Mouse (Mus musculus): ENCODE measurements around the gene Nav2. TPM values are rescaled to one million over a fixed set of nuclear protein-coding genes. Genes with fewer than 3 reads are reported as not detected.

Nav2 gene
- polyA plus RNA-seq, 1 experiment: 46.2 TPM

DNA sequence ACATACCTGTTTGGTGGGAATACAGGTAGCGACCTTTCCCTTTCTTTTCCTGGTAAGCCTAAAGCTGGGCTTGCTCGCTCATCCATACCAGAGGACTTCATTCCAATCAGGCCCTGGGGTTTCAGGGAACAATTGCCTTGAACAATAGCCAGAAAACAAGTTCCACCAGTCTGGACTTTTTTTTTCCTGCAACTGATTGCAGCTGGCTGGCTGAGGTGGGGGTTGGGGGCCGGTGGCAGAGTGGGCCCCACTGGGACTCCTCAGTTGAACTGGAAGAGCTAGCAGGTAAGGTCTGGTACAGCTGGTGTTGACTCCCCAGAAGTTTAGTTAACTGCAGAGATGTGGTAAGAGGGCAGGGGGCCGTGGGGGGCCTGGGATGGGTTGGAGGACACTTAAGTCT lies 619.0 kb downstream of the Nav2 start:
- no peak for DNase-seq
- Histone ChIP-seq H3K27me3 (ENCODE audit: control insufficient read depth, insufficient read depth, low read length) (no peaks in the 10 kb centered on the region), H3K36me3 (ENCODE audit: control insufficient read depth, insufficient read depth, low read length) (no peaks in the 10 kb centered on the region), H3K4me3 (ENCODE audit: control insufficient read depth, insufficient read depth, low read length) (no peak overlapping the region), H3K27ac (ENCODE audit: control insufficient read depth, insufficient read depth, low read length) (no peak overlapping the region), H3K4me1 (replicated peaks; ENCODE audit: control insufficient read depth, insufficient read depth, low read length) (peaks cover 6% of the 10 kb centered on the region)
- TF ChIP-seq POLR2A (IDR thresholded peaks at IDR 0.05; ENCODE audit: control insufficient read depth, extremely low read depth, insufficient read depth, low read length, poor library complexity) (no peak), CTCF (IDR thresholded peaks at IDR 0.05; ENCODE audit: borderline replicate concordance, control insufficient read depth, extremely low read depth, insufficient read depth, low read length, poor library complexity) (no peak)
- 79% methylated on average over 4 of the region's 4 CpGs for WGBS

DNA sequence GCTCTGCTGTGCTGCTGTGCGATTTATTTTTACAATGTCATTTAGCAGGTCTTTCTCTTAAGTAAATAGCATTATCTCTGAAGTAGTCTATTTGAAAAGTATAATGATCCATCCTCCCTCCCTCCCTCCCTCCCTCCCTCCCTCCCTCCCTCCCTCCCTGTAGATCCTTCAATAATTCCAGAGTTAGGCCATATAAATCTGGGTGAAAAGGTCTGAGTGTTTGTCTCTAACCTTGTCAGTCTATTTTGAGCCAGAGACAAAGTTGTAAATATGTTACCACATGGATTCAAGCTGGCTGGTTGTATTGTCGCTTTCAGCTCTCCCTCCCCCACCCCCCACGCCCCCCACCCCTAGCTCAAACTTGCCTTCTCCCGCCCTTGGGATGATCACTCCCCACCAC lies 619.4 kb downstream of the Nav2 start:
- no peak for TF ChIP-seq CTCF (IDR thresholded peaks at IDR 0.05; ENCODE audit: borderline replicate concordance, control insufficient read depth, extremely low read depth, insufficient read depth, low read length, poor library complexity)
- TF ChIP-seq POLR2A (IDR thresholded peaks at IDR 0.05; ENCODE audit: control insufficient read depth, extremely low read depth, insufficient read depth, low read length, poor library complexity): no peak
- H3K36me3 ChIP-seq (ENCODE audit: control insufficient read depth, insufficient read depth, low read length): no peaks in the 10 kb centered on the region
- no peak overlapping the region for H3K27ac ChIP-seq (ENCODE audit: control insufficient read depth, insufficient read depth, low read length)
- no peaks in the 10 kb centered on the region for H3K27me3 ChIP-seq (ENCODE audit: control insufficient read depth, insufficient read depth, low read length)
- no peak overlapping the region for H3K4me3 ChIP-seq (ENCODE audit: control insufficient read depth, insufficient read depth, low read length)
- peaks cover 2% of the 10 kb centered on the region for H3K4me1 ChIP-seq (replicated peaks; ENCODE audit: control insufficient read depth, insufficient read depth, low read length)
- no peak for DNase-seq
- WGBS: 89% methylated on average over 4 of the region's 4 CpGs

DNA sequence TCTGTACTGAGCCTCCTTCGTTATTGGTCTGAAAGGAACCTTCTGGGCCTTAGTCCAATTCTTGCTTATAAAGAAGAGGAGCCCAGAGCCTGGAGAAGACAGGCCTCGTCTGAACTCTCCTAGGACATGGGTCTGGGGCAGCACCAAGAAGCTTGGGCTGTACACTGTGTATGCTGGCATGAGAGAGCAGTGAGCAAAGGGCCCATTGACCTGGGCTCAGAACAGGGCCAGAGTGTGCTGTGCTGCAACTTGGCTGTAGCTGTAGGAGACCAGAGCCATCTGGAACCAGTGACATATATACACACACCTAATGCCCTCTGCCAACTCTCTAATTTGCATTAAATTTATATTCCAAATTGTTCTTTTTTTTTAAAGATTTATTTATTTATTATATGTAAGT lies 621.0 kb downstream of the Nav2 start:
- H3K4me1 ChIP-seq (replicated peaks; ENCODE audit: control insufficient read depth, insufficient read depth, low read length): no peaks in the 10 kb centered on the region; the same call in 1 of the 2 replicates
- no peak for TF ChIP-seq CTCF (IDR thresholded peaks at IDR 0.05; ENCODE audit: borderline replicate concordance, control insufficient read depth, extremely low read depth, insufficient read depth, low read length, poor library complexity)
- TF ChIP-seq POLR2A (IDR thresholded peaks at IDR 0.05; ENCODE audit: control insufficient read depth, extremely low read depth, insufficient read depth, low read length, poor library complexity): no peak
- WGBS: 96% methylated on average over 2 of the region's 2 CpGs
- no peaks in the 10 kb centered on the region for H3K36me3 ChIP-seq (ENCODE audit: control insufficient read depth, insufficient read depth, low read length)
- no peak for DNase-seq
- no peak overlapping the region for H3K4me3 ChIP-seq (ENCODE audit: control insufficient read depth, insufficient read depth, low read length)
- no peaks in the 10 kb centered on the region for H3K27me3 ChIP-seq (ENCODE audit: control insufficient read depth, insufficient read depth, low read length)
- H3K27ac ChIP-seq (ENCODE audit: control insufficient read depth, insufficient read depth, low read length): no peak overlapping the region

GRCm38 (mm10) chr7:49533571-49533970 lies 625.1 kb downstream of the Nav2 start:
- Histone ChIP-seq H3K27me3 (ENCODE audit: control insufficient read depth, insufficient read depth, low read length) (no peaks in the 10 kb centered on the region), H3K4me1 (replicated peaks; ENCODE audit: control insufficient read depth, insufficient read depth, low read length) (no peaks in the 10 kb centered on the region), H3K27ac (ENCODE audit: control insufficient read depth, insufficient read depth, low read length) (no peak overlapping the region), H3K36me3 (ENCODE audit: control insufficient read depth, insufficient read depth, low read length) (no peaks in the 10 kb centered on the region), H3K4me3 (ENCODE audit: control insufficient read depth, insufficient read depth, low read length) (no peak overlapping the region)
- WGBS: 92% methylated on average over 8 of the region's 8 CpGs
- DNase-seq: no peak
- TF ChIP-seq POLR2A (IDR thresholded peaks at IDR 0.05; ENCODE audit: control insufficient read depth, extremely low read depth, insufficient read depth, low read length, poor library complexity) (no peak), CTCF (IDR thresholded peaks at IDR 0.05; ENCODE audit: borderline replicate concordance, control insufficient read depth, extremely low read depth, insufficient read depth, low read length, poor library complexity) (no peak)

DNA sequence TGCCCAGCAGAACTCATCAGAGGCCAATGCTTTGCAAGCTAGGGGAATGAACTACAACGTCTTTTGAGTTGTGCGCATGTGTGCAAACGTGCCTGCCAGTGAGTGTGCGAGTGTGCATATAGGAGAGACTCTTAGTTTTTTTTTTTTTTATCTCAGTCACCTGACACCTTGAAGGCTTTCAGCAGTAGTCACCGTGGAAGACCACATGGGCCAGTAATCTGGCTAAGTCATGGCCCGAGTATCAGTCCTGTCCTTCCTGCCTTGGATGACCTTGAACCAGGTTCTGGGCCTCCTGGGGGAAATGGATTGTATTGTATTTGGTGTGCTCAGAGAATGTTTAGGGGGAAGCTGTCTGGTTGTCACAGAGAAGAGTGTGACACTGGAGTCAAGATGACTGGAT lies 625.7 kb downstream of the Nav2 start:
- no peak for DNase-seq
- Histone ChIP-seq H3K36me3 (ENCODE audit: control insufficient read depth, insufficient read depth, low read length) (no peaks in the 10 kb centered on the region), H3K27ac (ENCODE audit: control insufficient read depth, insufficient read depth, low read length) (no peak overlapping the region), H3K4me1 (replicated peaks; ENCODE audit: control insufficient read depth, insufficient read depth, low read length) (no peaks in the 10 kb centered on the region), H3K4me3 (ENCODE audit: control insufficient read depth, insufficient read depth, low read length) (no peak overlapping the region), H3K27me3 (ENCODE audit: control insufficient read depth, insufficient read depth, low read length) (no peaks in the 10 kb centered on the region)
- TF ChIP-seq CTCF (IDR thresholded peaks at IDR 0.05; ENCODE audit: borderline replicate concordance, control insufficient read depth, extremely low read depth, insufficient read depth, low read length, poor library complexity): no peak
- no peak for TF ChIP-seq POLR2A (IDR thresholded peaks at IDR 0.05; ENCODE audit: control insufficient read depth, extremely low read depth, insufficient read depth, low read length, poor library complexity)
- 91% methylated on average over 6 of the region's 6 CpGs for WGBS

DNA sequence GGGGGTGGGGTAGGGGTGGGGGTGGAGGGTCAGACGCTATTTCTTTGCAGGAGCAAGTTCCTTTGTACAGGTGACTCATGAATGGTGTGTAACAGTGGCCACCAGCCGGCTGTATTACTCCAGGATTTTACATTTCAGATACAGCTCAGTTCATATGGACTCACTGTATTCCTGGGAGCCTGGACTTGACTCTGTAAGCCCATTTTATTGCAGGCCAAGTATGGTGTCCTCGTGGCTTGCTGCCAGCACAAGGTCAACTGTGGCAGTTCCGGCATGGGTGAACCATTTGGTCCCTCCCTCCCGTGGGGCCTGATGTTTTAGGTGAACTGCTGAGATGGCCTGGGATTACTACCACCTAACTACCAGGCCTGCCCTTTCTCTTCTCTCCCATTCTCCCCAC lies 629.8 kb downstream of the Nav2 start:
- no peak for DNase-seq
- TF ChIP-seq POLR2A (IDR thresholded peaks at IDR 0.05; ENCODE audit: control insufficient read depth, extremely low read depth, insufficient read depth, low read length, poor library complexity) (no peak), CTCF (IDR thresholded peaks at IDR 0.05; ENCODE audit: borderline replicate concordance, control insufficient read depth, extremely low read depth, insufficient read depth, low read length, poor library complexity) (no peak)
- WGBS: 97% methylated on average over 5 of the region's 5 CpGs

DNA sequence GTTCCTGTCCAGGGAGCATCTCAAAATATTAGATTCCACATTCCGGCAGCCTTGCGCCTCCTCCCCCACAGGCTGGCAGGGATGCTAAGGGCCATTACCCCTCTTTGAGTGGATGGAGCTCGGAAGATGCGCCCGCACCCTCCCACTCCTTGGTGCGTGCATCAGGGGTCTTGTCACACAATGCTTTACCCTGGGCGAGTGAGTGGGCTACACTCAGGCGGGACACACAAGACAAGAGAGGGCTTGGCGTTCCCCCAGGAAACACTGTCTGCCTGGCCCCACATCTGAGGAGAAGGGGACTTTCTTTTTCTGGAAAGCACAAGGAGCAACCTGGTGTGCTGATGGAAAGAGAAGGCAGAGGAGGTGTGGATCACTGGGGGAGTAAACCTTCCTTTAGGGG lies 631.7 kb downstream of the Nav2 start:
- H3K4me1 ChIP-seq (replicated peaks; ENCODE audit: control insufficient read depth, insufficient read depth, low read length): no peaks in the 10 kb centered on the region
- 96% methylated on average over 9 of the region's 9 CpGs for WGBS

More for the DNA sequence above, 629.8 kb downstream of the Nav2 start:
- H3K27ac ChIP-seq (ENCODE audit: control insufficient read depth, insufficient read depth, low read length): no peak overlapping the region
- H3K4me3 ChIP-seq (ENCODE audit: control insufficient read depth, insufficient read depth, low read length): no peak overlapping the region
- no peaks in the 10 kb centered on the region for H3K27me3 ChIP-seq (ENCODE audit: control insufficient read depth, insufficient read depth, low read length)
- H3K4me1 ChIP-seq (replicated peaks; ENCODE audit: control insufficient read depth, insufficient read depth, low read length): no peaks in the 10 kb centered on the region
- no peaks in the 10 kb centered on the region for H3K36me3 ChIP-seq (ENCODE audit: control insufficient read depth, insufficient read depth, low read length)

More for the DNA sequence above, 631.7 kb downstream of the Nav2 start:
- Histone ChIP-seq H3K4me3 (ENCODE audit: control insufficient read depth, insufficient read depth, low read length) (no peak overlapping the region), H3K27me3 (ENCODE audit: control insufficient read depth, insufficient read depth, low read length) (no peaks in the 10 kb centered on the region), H3K27ac (ENCODE audit: control insufficient read depth, insufficient read depth, low read length) (no peak overlapping the region), H3K36me3 (ENCODE audit: control insufficient read depth, insufficient read depth, low read length) (no peaks in the 10 kb centered on the region)
- TF ChIP-seq CTCF (IDR thresholded peaks at IDR 0.05; ENCODE audit: borderline replicate concordance, control insufficient read depth, extremely low read depth, insufficient read depth, low read length, poor library complexity): no peak
- no peak for TF ChIP-seq POLR2A (IDR thresholded peaks at IDR 0.05; ENCODE audit: control insufficient read depth, extremely low read depth, insufficient read depth, low read length, poor library complexity)
- no peak for DNase-seq
